Mouse (Mus musculus) thymus, adult 2 months (tissue): ENCODE measurements around the gene Pitpnm2.

Experiments
- CTCF ChIP-seq: fragments of 200-500 bp; IDR thresholded peaks from 2 replicates; pipeline ENCODE4 v1.5.1; 2012; ENCODE audit warnings: mild to moderate bottlenecking, control low read depth, low read length, moderate library complexity, borderline replicate concordance; ENCODE audit not compliant: control insufficient read depth, poor library complexity, insufficient read depth; ENCODE audit errors: extremely low read depth
- POLR2A ChIP-seq: fragments of 200-500 bp; IDR thresholded peaks from 2 replicates; pipeline ENCODE4 v1.6.1; 2012; ENCODE audit warnings: mild to moderate bottlenecking, low read length, control low read depth, moderate library complexity; ENCODE audit not compliant: control insufficient read depth, poor library complexity, insufficient read depth; ENCODE audit errors: extremely low read depth

DNA sequence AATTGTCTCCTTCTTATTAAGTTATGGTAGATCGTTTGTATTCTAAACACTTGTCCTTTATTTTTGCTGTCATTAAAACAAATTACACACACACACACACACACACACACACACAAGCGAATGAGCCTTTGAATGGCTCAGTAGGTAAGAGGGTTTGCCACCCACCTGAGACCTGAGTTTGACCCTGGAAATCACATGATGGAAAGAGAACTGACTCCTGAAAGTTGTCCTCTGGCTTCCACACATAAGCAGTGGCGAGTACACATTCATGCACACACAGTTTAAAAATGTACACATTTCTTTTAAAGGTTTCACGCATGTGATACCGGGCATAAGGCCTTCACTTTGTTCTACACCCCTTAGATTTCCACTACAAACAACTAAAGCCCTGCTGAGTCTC is 20.7 kb upstream of the Pitpnm2 start:
- no peak for TF ChIP-seq CTCF
- no peak for TF ChIP-seq POLR2A
